ENCODE assay signal across 8 mouse cellular contexts in genomic region chr6:72237035-72237434, GRCm38 (mm10). TPM values are rescaled to one million over a fixed set of nuclear protein-coding genes. Genes with fewer than 3 reads are reported as not detected.
DNase-seq lines count a peak whose midpoint lies in the region; ATAC-seq and TF ChIP-seq lines count a peak whose summit lies in the region.
"Had no signal": no experiment of that assay in that cellular context is flagged by ENCODE, and none has a peak within 500 bp of the region (broad histone marks: within the 10 kb centered on the region; RNA-seq: fewer than 3 reads in every experiment).

No protein-coding gene starts in this region.

- TF ChIP-seq CTCF in G1E (IDR thresholded peaks at IDR 0.05; ENCODE audit: low read depth, low read length): peak; percentile 66

- intact Hi-C loops in heart, postnatal 14 days (cut with DNase I): loop anchor here (1.0 to 2.0 kb wide), 2 partner anchors 24 to 51 kb away; no protein-coding TSS in a partner anchor

- no peak for ATAC-seq in G1E (ENCODE audit: extremely low read depth, insufficient number of reproducible peaks, low FRiP score, poor library complexity, severe bottlenecking)
- no peak for ATAC-seq in embryonic facial prominence, embryonic 11.5 days (replicated peaks; ENCODE audit: insufficient number of reproducible peaks, low FRiP score, low TSS enrichment, low read depth)
- ATAC-seq in megakaryocyte-erythroid progenitor cell, adult 5-6 weeks (replicated peaks; ENCODE audit: low FRiP score, low TSS enrichment, poor library complexity, severe bottlenecking): 0 out of 2 replicates have a peak, but pooled peaks have one; percentile 35

- H3K36me3 ChIP-seq in G1E (replicated peaks): no peaks in the 10 kb centered on the region
- no peaks in the 10 kb centered on the region for H3K36me3 ChIP-seq in embryonic facial prominence, embryonic 11.5 days (replicated peaks; ENCODE audit: control insufficient read depth, insufficient read depth, low read depth, low read length)
- H3K36me3 ChIP-seq: lung, embryonic 15.5 days had no signal

- peak; percentile 62 for DNase-seq in G1E (ENCODE audit: low spot score)
- peak; percentile 89 to 93 for DNase-seq in adrenal gland, postnatal 36 days
- peak; percentile 95 for DNase-seq in embryonic facial prominence, embryonic 11.5 days (ENCODE audit: low spot score)
- DNase-seq in heart, postnatal 14 days: peak; percentile 89 to 93
- DNase-seq in left cerebral cortex, adult 11 months (ENCODE audit: low spot score): peak; percentile 62
- DNase-seq in spleen, adult 18-20 months: peak; percentile 31 to 79

- H3K27ac ChIP-seq in embryonic facial prominence, embryonic 11.5 days (replicated peaks; ENCODE audit: low read depth, low read length): no peak overlapping the region
- H3K27ac ChIP-seq: lung, embryonic 15.5 days had no signal

- peaks cover 82% of the 10 kb centered on the region for H3K27me3 ChIP-seq in G1E (ENCODE audit: insufficient read depth, low read length)
- peaks cover 9% of the 10 kb centered on the region; the same call in 1 of the 2 replicates for H3K27me3 ChIP-seq in embryonic facial prominence, embryonic 11.5 days (ENCODE audit: control insufficient read depth, insufficient read depth, low read length)

- H3K4me1 ChIP-seq in G1E (ENCODE audit: insufficient read depth, low read depth, low read length): no peaks in the 10 kb centered on the region; the same call in 1 of the 2 replicates
- H3K4me1 ChIP-seq in embryonic facial prominence, embryonic 11.5 days (ENCODE audit: control insufficient read depth, insufficient read depth, low read length): peaks cover 12% of the 10 kb centered on the region

- peaks cover 9% of the 10 kb centered on the region for H3K9me3 ChIP-seq in G1E (replicated peaks)
- H3K9me3 ChIP-seq in embryonic facial prominence, embryonic 11.5 days (replicated peaks; ENCODE audit: control insufficient read depth, low read length): no peaks in the 10 kb centered on the region
- H3K9me3 ChIP-seq: lung, embryonic 15.5 days had no signal

- WGBS in embryonic facial prominence, embryonic 11.5 days: 0% methylated on average over 5 of the region's 5 CpGs

- H3K4me2 ChIP-seq in embryonic facial prominence, embryonic 11.5 days (ENCODE audit: low read depth, low read length): no peak overlapping the region
- H3K4me2 ChIP-seq: lung, embryonic 15.5 days had no signal

- H3K4me3 ChIP-seq in G1E (ENCODE audit: low read depth, low read length): no peak overlapping the region
- H3K4me3 ChIP-seq in embryonic facial prominence, embryonic 11.5 days (ENCODE audit: low read depth, low read length): no peak overlapping the region
- H3K4me3 ChIP-seq: lung, embryonic 15.5 days had no signal

- H3K9ac ChIP-seq in embryonic facial prominence, embryonic 11.5 days (replicated peaks; ENCODE audit: low read length): no peak overlapping the region
- H3K9ac ChIP-seq: lung, embryonic 15.5 days had no signal

RNA-seq across cellular contexts. Expression of gene Atoh8, which starts 1.7 kb away (rescaled TPM):
- total RNA-seq in G1E (2014; fragmentation: Nextera tagmentation): not detected in 2 replicates
- total RNA-seq in G1E (2017): not detected in 2 replicates
- 0.03 TPM in 1 of 2 replicates, not detected in the other for polyA plus RNA-seq in G1E (2012)
- total RNA-seq in adrenal gland, postnatal 36 days (2021): 1 to 10 TPM; 3.1 to 3.2 TPM
- polyA plus RNA-seq in embryonic facial prominence, embryonic 11.5 days (2014; fragmentation: Nextera tagmentation; extraction: Ambion mirVana): 10.2 and 11.3 TPM in 2 replicates
- total RNA-seq in heart, postnatal 14 days (2021): 10 to 100 TPM; 10.1 to 11.3 TPM
- not detected in 2 replicates for total RNA-seq in megakaryocyte-erythroid progenitor cell, adult 5-6 weeks (2014; fragmentation: Nextera tagmentation)
- 0.91 TPM in 1 of 2 replicates, not detected in the other for total RNA-seq in megakaryocyte-erythroid progenitor cell, adult 5-6 weeks (2017)
